Mouse (Mus musculus) heart, embryonic 10.5 days (tissue): Measurements from ENCODE around the gene Praf2. TPM values are rescaled to one million over a fixed set of nuclear protein-coding genes. Genes with fewer than 3 reads are reported as not detected.
A peak's percentile ranks its signal among the peaks of the same experiment; 100 is the strongest.
"Not testable (repeated sequence)": the region's sequence is repeated elsewhere in the genome, so short reads cannot be mapped to it uniquely, and the experiment has no call there.

Experiments
- DNase-seq: peaks from one replicate; pipeline ENCODE4 v3.0.0-alpha.2; 2017; ENCODE audit warnings: low spot score
- H3K27ac ChIP-seq: fragments of 300-500 bp; sonication (generic); 2 replicates; pipeline ENCODE4 v1.5.1; 2016; ENCODE audit warnings: mild to moderate bottlenecking
- H3K27me3 ChIP-seq: fragments of 300-500 bp; sonication (generic); 2 replicates; pipeline ENCODE4 v1.6.1; 2016; ENCODE audit warnings: mild to moderate bottlenecking; ENCODE audit not compliant: poor library complexity, insufficient read depth, severe bottlenecking
- H3K36me3 ChIP-seq: fragments of 300-500 bp; sonication (generic); 2 replicates; pipeline ENCODE4 v1.6.1; 2016; ENCODE audit warnings: mild to moderate bottlenecking, moderate library complexity
- H3K4me1 ChIP-seq: fragments of 300-500 bp; sonication (generic); 2 replicates; pipeline ENCODE4 v1.6.1; 2016; ENCODE audit warnings: mild to moderate bottlenecking
- H3K4me3 ChIP-seq: fragments of 300-500 bp; sonication (generic); 2 replicates; pipeline ENCODE4 v1.5.1; 2016; ENCODE audit warnings: mild to moderate bottlenecking, moderate library complexity
- H3K9me3 ChIP-seq: fragments of 300-500 bp; sonication (generic); 2 replicates; pipeline ENCODE4 v1.6.1; 2016; ENCODE audit warnings: mild to moderate bottlenecking, moderate library complexity
- WGBS: fragments of 180-500 bp; shearing (Covaris S2); methylation state at CpG from one replicate; pipeline ENCODE4 v1.1.7; 2016; 5-methylcytosine and 5-hydroxymethylcytosine counted together
- polyA plus RNA-seq: library from polyadenylated mRNA; unstranded; fragments of >200 nt; fragmentation: Nextera tagmentation; extraction: Ambion mirVana; gene quantifications from 2 replicates; pipeline ENCODE4 v1.2.1, GENCODE M21; 2016

Praf2 gene
- polyA plus RNA-seq, 1 experiment from 2014 or later, result 61.2 TPM

GRCm38 (mm10) chrX:7744940-7745339 is 16.7 kb downstream of the Praf2 start:
- Histone ChIP-seq H3K4me1 (peaks cover 5% of the 10 kb centered on the region; the same call in 1 of the 2 replicates), H3K27ac (no peak overlapping the region), H3K27me3 (no peaks in the 10 kb centered on the region), H3K9me3 (no peaks in the 10 kb centered on the region), H3K36me3 (no peaks in the 10 kb centered on the region), H3K4me3 (no peak overlapping the region)
- DNase-seq, result no peak
- WGBS, result 58% methylated on average over 1 of the region's 1 CpGs

DNA sequence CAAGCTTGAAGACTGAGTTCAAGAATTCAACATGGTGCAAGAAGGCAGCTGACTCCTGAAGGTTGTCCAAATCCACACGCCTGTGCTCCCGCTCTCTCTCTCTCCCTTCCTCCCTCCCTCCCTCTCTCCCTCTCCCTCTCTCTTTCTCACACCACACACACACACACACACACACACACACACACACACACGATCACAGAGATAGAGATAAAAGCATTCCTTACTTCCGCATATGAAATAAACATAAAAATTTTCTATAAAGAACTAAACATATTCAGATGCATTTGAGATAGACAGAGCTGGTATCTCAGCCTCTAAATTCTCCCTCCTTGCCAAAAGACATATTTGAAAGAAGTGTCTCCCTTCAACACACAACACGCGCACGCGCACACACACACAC is 17.2 kb downstream of the Praf2 start:
- Histone ChIP-seq H3K4me1 (peaks cover under 1% of the 10 kb centered on the region; the same call in 1 of the 2 replicates), H3K4me3 (no peak overlapping the region), H3K27ac (no peak overlapping the region), H3K36me3 (no peaks in the 10 kb centered on the region), H3K27me3 (peaks cover under 1% of the 10 kb centered on the region; the same call in 1 of the 2 replicates), H3K9me3 (no peaks in the 10 kb centered on the region)
- DNase-seq, result no peak
- 91% methylated on average over 8 of the region's 8 CpGs for WGBS

- peak within 1 kb of the TSS; percentile 73 for H3K4me3 ChIP-seq
Measured at GRCm38 (mm10) chrX:7750432-7751116, 22.3 kb downstream of the Praf2 start, which contains the start of gene Ccdc120. Gene Ccdc120 (minus strand): TSS chrX:7750905.

DNA sequence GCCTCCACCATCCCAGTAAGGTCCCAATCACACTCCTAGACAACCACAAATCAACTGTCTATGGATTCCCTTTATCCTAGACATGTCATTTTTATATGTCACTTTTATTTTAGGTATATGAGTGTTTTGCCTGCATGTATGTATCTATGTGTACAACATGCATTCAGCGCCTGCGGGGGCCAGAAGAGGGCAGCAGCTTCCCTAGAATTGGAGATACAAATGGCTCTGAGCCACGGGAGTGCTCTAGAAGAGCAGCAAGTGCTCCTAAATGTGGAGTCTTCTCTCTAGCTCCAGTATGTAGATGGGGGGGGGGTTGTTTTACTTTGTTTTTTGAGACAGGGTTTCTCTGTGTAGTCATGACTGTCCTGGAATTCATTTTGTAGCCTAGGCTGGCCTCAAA is 25.4 kb downstream of the Praf2 start:
- DNase-seq, H3K9me3 ChIP-seq, H3K4me1 ChIP-seq, H3K27me3 ChIP-seq, H3K27ac ChIP-seq, H3K36me3 ChIP-seq, H3K4me3 ChIP-seq: not testable (repeated sequence)
- 14% methylated on average over 3 of the region's 3 CpGs for whole genome bisulfite sequencing

More at GRCm38 (mm10) chrX:7750432-7751116, 22.3 kb downstream of the Praf2 start, which contains the start of gene Ccdc120:
- DNase-seq, result peak; percentile 88
- Histone ChIP-seq H3K27me3 (peaks cover 5% of the 10 kb centered on the region; the same call in 1 of the 2 replicates), H3K4me1 (no peaks in the 10 kb centered on the region), H3K36me3 (no peaks in the 10 kb centered on the region), H3K9me3 (no peaks in the 10 kb centered on the region), H3K27ac (peak within 1 kb of the TSS; percentile 81)
- 13% methylated on average over 55 of the region's 56 CpGs for WGBS

- H3K27ac ChIP-seq, result peak within 1 kb of the TSS; percentile 89
- peak; percentile 97 for DNase-seq
- peaks cover 11% of the 10 kb centered on the region; the same call in 1 of the 2 replicates for H3K4me1 ChIP-seq
- 6% methylated on average over 38 of the region's 38 CpGs for WGBS
- no peaks in the 10 kb centered on the region for H3K9me3 ChIP-seq
- H3K4me3 ChIP-seq, result peak within 1 kb of the TSS; percentile 74
- no peaks in the 10 kb centered on the region for H3K27me3 ChIP-seq
- H3K36me3 ChIP-seq, result peaks cover 10% of the 10 kb centered on the region
Measured at GRCm38 (mm10) chrX:7762137-7762920, 34.1 kb downstream of the Praf2 start, which contains the start of gene Tfe3. Gene Tfe3 (plus strand): TSS chrX:7762560.

DNA sequence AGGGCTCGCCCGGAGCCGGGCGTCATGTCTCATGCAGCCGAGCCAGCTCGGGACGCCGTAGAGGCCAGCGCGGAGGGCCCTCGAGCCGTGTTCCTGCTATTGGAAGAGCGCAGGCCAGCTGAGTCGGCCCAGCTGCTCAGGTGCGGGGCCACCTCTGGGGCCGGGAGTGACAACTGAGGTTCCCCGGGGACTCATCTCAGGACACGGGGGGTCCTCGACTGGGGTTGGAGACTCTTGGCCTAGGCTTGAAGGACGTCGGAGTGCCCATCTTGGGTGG is 34.6 kb downstream of the Praf2 start:
- peaks cover 15% of the 10 kb centered on the region for H3K36me3 ChIP-seq
- peak overlapping the region; percentile 74 for H3K4me3 ChIP-seq
- H3K4me1 ChIP-seq, result peaks cover 11% of the 10 kb centered on the region; the same call in 1 of the 2 replicates
- H3K27ac ChIP-seq, result peak overlapping the region; percentile 89
- no peaks in the 10 kb centered on the region for H3K9me3 ChIP-seq
- no peaks in the 10 kb centered on the region for H3K27me3 ChIP-seq
- 19% methylated on average over 21 of the region's 21 CpGs for WGBS
- DNase-seq, result no peak

- H3K9me3 ChIP-seq, result no peaks in the 10 kb centered on the region
- peak overlapping the region; percentile 89 for H3K27ac ChIP-seq
- no peak for DNase-seq
- H3K4me1 ChIP-seq, result peaks cover 11% of the 10 kb centered on the region; the same call in 1 of the 2 replicates
- WGBS, result 10% methylated on average over 22 of the region's 22 CpGs
- H3K27me3 ChIP-seq, result no peaks in the 10 kb centered on the region
- peaks cover 17% of the 10 kb centered on the region for H3K36me3 ChIP-seq
- H3K4me3 ChIP-seq, result peak overlapping the region; percentile 74
Measured at GRCm38 (mm10) chrX:7763631-7764393, 35.6 kb downstream of the Praf2 start.

GRCm38 (mm10) chrX:7764657-7765280 is 36.5 kb downstream of the Praf2 start:
- peak overlapping the region; percentile 74 for H3K4me3 ChIP-seq
- H3K4me1 ChIP-seq, result peaks cover 11% of the 10 kb centered on the region; the same call in 1 of the 2 replicates
- H3K9me3 ChIP-seq, result no peaks in the 10 kb centered on the region
- no peak for DNase-seq
- no peaks in the 10 kb centered on the region for H3K27me3 ChIP-seq
- peak overlapping the region; percentile 36; the same call in 1 of the 2 replicates for H3K27ac ChIP-seq
- WGBS, result 18% methylated on average over 9 of the region's 9 CpGs
- peaks cover 21% of the 10 kb centered on the region for H3K36me3 ChIP-seq

GRCm38 (mm10) chrX:7765281-7765670 is 37.0 kb downstream of the Praf2 start:
- Histone ChIP-seq H3K4me1 (peaks cover 11% of the 10 kb centered on the region; the same call in 1 of the 2 replicates), H3K27ac (peak overlapping the region; percentile 36; the same call in 1 of the 2 replicates), H3K4me3 (peak overlapping the region; percentile 74), H3K27me3 (no peaks in the 10 kb centered on the region), H3K36me3 (peaks cover 26% of the 10 kb centered on the region), H3K9me3 (no peaks in the 10 kb centered on the region)
- DNase-seq, result no peak
- WGBS, result 25% methylated on average over 13 of the region's 13 CpGs

DNA sequence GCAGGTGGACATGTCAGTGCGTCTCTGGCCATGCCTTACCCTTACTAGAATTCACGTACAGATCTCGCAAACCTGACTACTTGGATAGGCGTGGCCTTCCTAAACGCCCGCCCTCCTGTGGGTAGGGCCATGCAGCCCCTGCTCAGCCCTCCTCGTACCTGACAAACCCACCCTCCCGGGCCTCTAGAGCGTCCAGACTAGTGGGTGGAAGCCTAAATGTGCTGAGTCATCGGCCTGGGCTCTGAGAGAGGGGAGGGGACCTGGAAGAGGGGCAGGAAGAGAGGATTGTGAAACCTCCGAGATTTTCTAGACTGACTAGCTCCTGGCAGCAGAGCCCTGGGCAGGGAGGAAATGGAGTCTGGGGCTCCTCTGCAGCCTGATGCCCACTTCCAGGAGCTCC is 37.5 kb downstream of the Praf2 start:
- H3K36me3 ChIP-seq, result peaks cover 31% of the 10 kb centered on the region
- H3K4me1 ChIP-seq, result peaks cover 11% of the 10 kb centered on the region; the same call in 1 of the 2 replicates
- no peaks in the 10 kb centered on the region for H3K9me3 ChIP-seq
- H3K27ac ChIP-seq, result peak overlapping the region; percentile 36; the same call in 1 of the 2 replicates
- H3K4me3 ChIP-seq, result peak overlapping the region; percentile 74
- DNase-seq, result peak; percentile 89
- 13% methylated on average over 11 of the region's 11 CpGs for WGBS
- no peaks in the 10 kb centered on the region for H3K27me3 ChIP-seq

DNA sequence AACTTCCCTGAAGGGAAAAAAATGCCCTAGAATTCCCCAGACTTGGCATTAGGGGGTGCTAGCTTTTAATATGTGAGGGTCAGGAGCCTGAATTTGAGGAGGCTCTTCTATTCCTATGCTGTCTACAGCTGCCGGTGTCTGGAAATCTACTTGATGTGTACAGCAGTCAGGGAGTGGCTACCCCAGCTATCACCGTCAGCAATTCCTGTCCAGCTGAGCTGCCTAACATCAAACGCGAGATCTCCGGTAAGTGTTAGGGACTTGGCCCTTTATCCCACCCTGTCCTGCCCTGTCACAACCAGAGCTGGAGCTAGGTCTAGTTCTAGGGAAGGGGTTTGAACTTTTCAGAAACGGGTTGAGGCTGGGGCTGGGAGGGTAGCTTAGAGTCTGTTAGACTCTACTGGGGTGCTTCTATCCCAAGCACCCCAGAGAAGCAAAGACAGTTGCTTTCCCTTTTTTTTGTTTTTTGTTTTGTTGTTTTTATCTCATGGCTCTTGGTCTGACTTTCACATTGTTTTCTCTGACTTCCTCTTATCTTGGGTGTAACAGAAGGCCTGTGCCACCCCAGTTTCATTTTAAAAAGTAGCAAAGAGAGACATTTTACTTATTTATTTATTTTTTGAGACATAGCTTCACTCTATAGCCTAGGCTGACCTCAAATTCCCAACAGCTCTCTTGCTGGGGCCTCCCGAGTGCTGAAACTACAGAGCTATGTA is 41.2 kb downstream of the Praf2 start:
- Histone ChIP-seq H3K36me3 (peaks cover 62% of the 10 kb centered on the region), H3K9me3 (no peaks in the 10 kb centered on the region), H3K27ac (no peak overlapping the region), H3K27me3 (no peaks in the 10 kb centered on the region), H3K4me1 (peaks cover 10% of the 10 kb centered on the region; the same call in 1 of the 2 replicates), H3K4me3 (no peak overlapping the region)
- WGBS, result 73% methylated on average over 7 of the region's 7 CpGs
- DNase-seq, result no peak

- Histone ChIP-seq H3K27me3 (no peaks in the 10 kb centered on the region), H3K4me3 (no peak overlapping the region), H3K4me1 (no peaks in the 10 kb centered on the region), H3K27ac (no peak overlapping the region), H3K9me3 (no peaks in the 10 kb centered on the region), H3K36me3 (peaks cover 48% of the 10 kb centered on the region)
- 56% methylated on average over 2 of the region's 2 CpGs for WGBS
- DNase-seq, result no peak
Measured at GRCm38 (mm10) chrX:7772766-7773165, 44.5 kb downstream of the Praf2 start.
